Mouse (Mus musculus): ENCODE results near the gene Clrn1. TPM values are rescaled to one million over a fixed set of nuclear protein-coding genes. Genes with fewer than 3 reads are reported as not detected.

Gene Clrn1
- 2.1 and 2.6 TPM in 2 replicates for polyA plus RNA-seq (2014; fragmentation: Nextera tagmentation; extraction: Ambion mirVana)

DNA sequence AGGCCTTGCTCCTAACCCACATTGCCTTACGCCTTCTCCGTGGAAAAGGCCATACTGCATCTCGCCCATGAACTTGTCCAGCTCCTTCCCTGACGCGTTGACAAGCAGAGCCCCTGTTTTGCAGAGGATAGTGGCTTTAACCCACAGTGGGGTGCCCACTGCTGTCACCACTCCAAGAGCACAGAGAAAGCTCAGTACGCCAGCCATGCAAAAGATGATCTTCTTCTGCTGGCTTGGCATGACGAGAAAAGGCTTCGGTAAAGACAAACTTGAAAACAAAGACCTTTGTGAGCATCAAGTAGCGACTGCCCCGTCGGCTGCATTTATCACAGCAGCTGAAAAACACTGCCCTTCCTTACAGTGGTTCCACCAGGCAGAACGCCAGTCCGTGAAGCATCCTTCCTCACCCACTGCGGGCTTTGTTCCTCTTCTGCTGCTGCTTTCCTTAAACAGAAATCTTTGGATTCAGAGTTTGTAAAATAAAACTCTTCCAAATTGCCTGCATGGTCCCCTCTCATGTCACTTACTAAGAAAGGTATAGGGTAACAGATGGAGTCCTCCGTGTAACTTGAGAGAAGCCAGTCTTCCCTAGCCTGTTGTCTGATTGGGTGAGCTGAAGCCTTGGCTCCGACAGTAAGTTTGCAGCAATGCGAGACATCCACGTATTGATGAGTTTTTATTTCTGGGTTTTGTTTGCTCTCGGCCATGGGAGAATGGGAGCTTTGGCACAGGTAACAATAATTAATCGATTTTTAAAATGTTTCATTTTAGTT is at the start of gene Clrn1:
Gene Clrn1, minus strand, starts transcription at position 540 of the 773 bp plus-strand sequence.
- H3K27ac ChIP-seq = no peak within 1 kb of the TSS
- DNase-seq (ENCODE audit: low spot score) = no peak
- H3K4me1 ChIP-seq (replicated peaks; ENCODE audit: control insufficient read depth, insufficient read depth, low read length) = no peaks in the 10 kb centered on the region; the same call in 1 of the 2 replicates
- ATAC-seq (ENCODE audit: low FRiP score) = no peak
- H3K4me3 ChIP-seq (replicated peaks; ENCODE audit: low read length) = no peak within 1 kb of the TSS
- H3K27me3 ChIP-seq (ENCODE audit: control insufficient read depth, insufficient read depth, low read length) = no peaks in the 10 kb centered on the region
- 50% methylated on average over 20 of the region's 20 CpGs for WGBS
- no peaks in the 10 kb centered on the region for H3K36me3 ChIP-seq (replicated peaks; ENCODE audit: control insufficient read depth, insufficient read depth)
- H3K9ac ChIP-seq = no peak within 1 kb of the TSS
- no peak within 1 kb of the TSS for H3K4me2 ChIP-seq (replicated peaks)
- no peaks in the 10 kb centered on the region for H3K9me3 ChIP-seq (ENCODE audit: control insufficient read depth, low read length)

DNA sequence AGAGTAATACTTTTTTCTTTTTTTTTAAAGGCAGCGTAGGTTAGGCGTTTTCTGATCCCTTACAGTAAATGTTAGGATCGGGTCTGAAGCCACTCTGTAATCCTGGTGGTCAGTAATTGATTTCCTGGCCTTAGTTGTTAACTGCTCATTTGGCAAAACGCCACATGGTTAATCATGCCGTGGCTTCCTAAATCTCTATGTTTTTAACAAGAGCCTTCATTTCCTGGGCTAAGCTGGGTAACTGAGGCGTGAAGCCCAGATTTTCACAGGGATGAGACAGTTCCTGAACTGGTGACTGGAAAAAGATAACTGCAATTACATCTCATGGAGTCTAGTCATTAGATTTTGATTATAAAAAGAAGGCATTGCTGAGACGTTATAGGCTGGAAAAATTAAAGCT is 38.9 kb upstream of the Clrn1 start:
- Histone ChIP-seq H3K27me3 (ENCODE audit: control insufficient read depth, insufficient read depth, low read length) (no peaks in the 10 kb centered on the region), H3K4me1 (replicated peaks; ENCODE audit: control insufficient read depth, insufficient read depth, low read length) (no peaks in the 10 kb centered on the region), H3K4me3 (replicated peaks; ENCODE audit: low read length) (no peak overlapping the region), H3K9ac (no peak overlapping the region), H3K4me2 (replicated peaks) (no peak overlapping the region), H3K27ac (no peak overlapping the region), H3K36me3 (replicated peaks; ENCODE audit: control insufficient read depth, insufficient read depth) (no peaks in the 10 kb centered on the region), H3K9me3 (ENCODE audit: control insufficient read depth, low read length) (0 out of 2 replicates have a peak, but pooled peaks cover 6% of the 10 kb centered on the region)
- WGBS = 60% methylated on average over 7 of the region's 7 CpGs
- no peak for DNase-seq (ENCODE audit: low spot score)
- 0 out of 2 replicates have a peak, but pooled peaks have one; percentile 8 for ATAC-seq (ENCODE audit: low FRiP score)

DNA sequence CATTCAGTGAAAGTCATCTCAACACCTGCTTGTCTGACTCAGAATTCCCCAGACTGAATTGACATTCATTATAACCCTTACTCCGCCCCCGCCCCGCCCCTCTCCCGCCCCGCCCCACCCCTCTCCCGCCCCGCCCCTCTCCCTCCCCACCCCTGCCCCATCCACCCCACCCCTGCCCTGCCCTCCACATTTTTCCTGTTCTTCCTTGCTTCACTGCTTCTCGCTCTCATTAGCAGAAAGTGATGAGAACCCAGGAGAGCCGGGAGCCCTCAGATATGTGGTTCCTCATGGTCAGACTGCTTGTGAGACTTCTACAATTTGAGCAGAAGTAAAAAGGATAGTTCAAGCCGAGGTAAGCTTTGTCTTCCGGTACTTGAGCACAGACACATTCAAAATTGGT is 38.0 kb upstream of the Clrn1 start:
- Histone ChIP-seq H3K4me3 (replicated peaks; ENCODE audit: low read length) (no peak overlapping the region), H3K27ac (no peak overlapping the region), H3K9me3 (ENCODE audit: control insufficient read depth, low read length) (0 out of 2 replicates have a peak, but pooled peaks cover 6% of the 10 kb centered on the region), H3K4me1 (replicated peaks; ENCODE audit: control insufficient read depth, insufficient read depth, low read length) (no peaks in the 10 kb centered on the region), H3K36me3 (replicated peaks; ENCODE audit: control insufficient read depth, insufficient read depth) (no peaks in the 10 kb centered on the region), H3K27me3 (ENCODE audit: control insufficient read depth, insufficient read depth, low read length) (no peaks in the 10 kb centered on the region), H3K4me2 (replicated peaks) (no peak overlapping the region), H3K9ac (no peak overlapping the region)
- no peak for ATAC-seq (ENCODE audit: low FRiP score)
- WGBS = 69% methylated on average over 11 of the region's 11 CpGs
- no peak for DNase-seq (ENCODE audit: low spot score)

DNA sequence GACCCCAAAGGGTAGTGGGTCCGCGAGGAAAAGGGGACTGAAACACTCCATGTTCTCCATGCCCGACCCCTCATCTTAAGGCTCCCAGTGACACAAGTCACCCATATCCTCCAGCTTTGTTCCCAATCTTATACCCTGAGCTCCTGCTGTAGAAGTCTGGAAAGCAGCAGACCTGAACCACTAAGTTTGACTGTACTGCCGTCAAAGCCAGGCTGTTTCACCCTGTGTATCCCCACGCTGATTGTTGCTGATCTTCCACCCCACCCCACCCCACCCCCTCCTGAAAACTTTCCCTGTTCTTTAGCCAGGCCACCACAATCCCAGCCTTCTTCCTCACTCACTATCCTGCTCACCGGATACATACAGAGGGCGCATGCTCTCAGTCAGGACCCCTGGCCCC is 37.5 kb upstream of the Clrn1 start:
- Histone ChIP-seq H3K27me3 (ENCODE audit: control insufficient read depth, insufficient read depth, low read length) (no peaks in the 10 kb centered on the region), H3K4me3 (replicated peaks; ENCODE audit: low read length) (no peak overlapping the region), H3K4me1 (replicated peaks; ENCODE audit: control insufficient read depth, insufficient read depth, low read length) (no peaks in the 10 kb centered on the region), H3K27ac (no peak overlapping the region), H3K36me3 (replicated peaks; ENCODE audit: control insufficient read depth, insufficient read depth) (no peaks in the 10 kb centered on the region), H3K9ac (no peak overlapping the region), H3K9me3 (ENCODE audit: control insufficient read depth, low read length) (0 out of 2 replicates have a peak, but pooled peaks cover 6% of the 10 kb centered on the region), H3K4me2 (replicated peaks) (no peak overlapping the region)
- no peak for ATAC-seq (ENCODE audit: low FRiP score)
- DNase-seq (ENCODE audit: low spot score) = no peak
- 66% methylated on average over 7 of the region's 7 CpGs for WGBS

DNA sequence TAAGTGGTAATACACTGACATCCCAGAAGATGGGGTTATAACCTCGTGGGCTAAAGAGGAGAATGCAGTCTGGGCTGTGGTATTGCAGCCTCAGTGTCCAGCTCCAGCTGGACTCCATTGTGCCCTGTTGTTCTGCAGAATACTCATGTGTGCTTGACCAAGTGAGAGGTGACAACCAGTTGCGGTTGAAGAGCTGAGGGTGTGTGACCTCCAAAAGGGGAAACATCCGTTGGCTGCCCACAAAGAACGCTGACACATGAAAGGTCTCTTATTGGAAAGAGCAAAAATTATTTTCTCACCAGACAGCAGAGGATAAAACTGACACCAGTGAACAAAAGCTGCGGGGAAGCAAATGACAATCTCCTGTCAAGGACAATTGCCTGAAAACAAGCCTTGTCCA is 36.2 kb upstream of the Clrn1 start:
- H3K27me3 ChIP-seq (ENCODE audit: control insufficient read depth, insufficient read depth, low read length) = no peaks in the 10 kb centered on the region
- H3K27ac ChIP-seq = no peak overlapping the region
- no peaks in the 10 kb centered on the region for H3K36me3 ChIP-seq (replicated peaks; ENCODE audit: control insufficient read depth, insufficient read depth)
- WGBS = 54% methylated on average over 5 of the region's 5 CpGs
- 0 out of 2 replicates have a peak, but pooled peaks cover 6% of the 10 kb centered on the region for H3K9me3 ChIP-seq (ENCODE audit: control insufficient read depth, low read length)
- no peak overlapping the region for H3K9ac ChIP-seq
- no peak overlapping the region for H3K4me3 ChIP-seq (replicated peaks; ENCODE audit: low read length)
- ATAC-seq (ENCODE audit: low FRiP score) (no peak), DNase-seq (ENCODE audit: low spot score) (no peak)
- no peaks in the 10 kb centered on the region for H3K4me1 ChIP-seq (replicated peaks; ENCODE audit: control insufficient read depth, insufficient read depth, low read length)
- H3K4me2 ChIP-seq (replicated peaks) = no peak overlapping the region

DNA sequence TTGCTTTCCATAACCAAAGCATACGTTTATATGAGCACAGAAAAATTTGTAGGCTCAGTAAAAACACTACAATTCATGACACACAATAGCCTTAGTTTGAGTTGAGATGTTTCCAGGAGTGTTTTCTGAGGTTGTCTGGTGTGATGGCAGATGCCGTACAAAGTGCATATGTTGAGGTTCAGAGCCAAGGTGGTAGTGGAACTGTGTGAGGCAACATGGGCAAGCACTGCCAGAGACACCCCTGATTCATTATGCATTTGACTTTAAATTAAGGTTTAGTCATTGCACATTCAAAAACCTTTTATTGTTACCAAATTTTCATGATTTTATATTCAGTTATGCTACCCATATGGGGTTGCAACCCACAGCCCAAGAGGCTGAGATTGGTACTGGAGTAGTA is 19.5 kb upstream of the Clrn1 start:
- H3K9me3 ChIP-seq (ENCODE audit: control insufficient read depth, low read length) = no peaks in the 10 kb centered on the region
- WGBS = 91% methylated on average over 2 of the region's 2 CpGs
- H3K4me2 ChIP-seq (replicated peaks) = no peak overlapping the region

DNA sequence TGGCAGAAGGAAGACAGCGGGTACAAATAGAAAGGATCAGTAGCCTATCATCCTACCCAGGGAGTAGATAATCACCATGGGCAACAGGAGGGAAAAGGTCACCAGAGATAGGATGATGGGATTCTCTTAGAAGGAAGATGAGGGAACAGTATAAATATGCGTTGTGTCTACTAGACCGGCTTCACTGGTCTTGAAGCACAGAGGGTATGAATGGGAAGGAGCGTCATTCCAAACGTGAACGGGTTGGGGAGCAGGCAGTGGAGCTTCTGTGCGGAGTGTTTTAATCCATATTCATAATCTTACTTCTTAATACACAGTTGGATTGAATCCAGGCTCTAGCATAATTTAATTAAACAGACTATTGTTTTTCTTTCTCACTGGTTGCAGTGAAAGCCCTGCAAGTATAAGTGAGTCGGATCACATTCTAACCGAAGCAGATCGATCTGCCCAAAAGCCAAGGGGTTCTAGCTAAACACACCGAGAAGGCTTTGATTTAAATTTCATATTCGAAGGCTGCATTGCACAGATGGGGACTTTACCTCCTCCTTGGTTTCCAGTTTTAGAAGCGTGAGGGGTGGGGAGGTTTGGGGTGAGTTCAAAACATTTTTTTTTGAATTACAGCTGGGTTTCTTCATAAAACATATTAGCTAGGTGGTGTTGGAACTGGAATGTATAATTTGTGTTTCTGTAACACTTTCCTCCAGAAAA is 17.1 kb upstream of the Clrn1 start:
- no peak overlapping the region for H3K27ac ChIP-seq
- H3K4me2 ChIP-seq (replicated peaks) = no peak overlapping the region
- H3K4me1 ChIP-seq (replicated peaks; ENCODE audit: control insufficient read depth, insufficient read depth, low read length) = no peaks in the 10 kb centered on the region
- peak; percentile 34; the same call in 1 of the 2 replicates for ATAC-seq (ENCODE audit: low FRiP score)
- WGBS = 60% methylated on average over 13 of the region's 13 CpGs
- no peaks in the 10 kb centered on the region for H3K36me3 ChIP-seq (replicated peaks; ENCODE audit: control insufficient read depth, insufficient read depth)
- H3K9me3 ChIP-seq (ENCODE audit: control insufficient read depth, low read length) = no peaks in the 10 kb centered on the region
- no peaks in the 10 kb centered on the region for H3K27me3 ChIP-seq (ENCODE audit: control insufficient read depth, insufficient read depth, low read length)
- no peak overlapping the region for H3K9ac ChIP-seq
- DNase-seq (ENCODE audit: low spot score) = no peak
- no peak overlapping the region for H3K4me3 ChIP-seq (replicated peaks; ENCODE audit: low read length)

More for the DNA sequence above, 19.5 kb upstream of the Clrn1 start:
- H3K9ac ChIP-seq = no peak overlapping the region
- no peak for ATAC-seq (ENCODE audit: low FRiP score)
- H3K27me3 ChIP-seq (ENCODE audit: control insufficient read depth, insufficient read depth, low read length) = no peaks in the 10 kb centered on the region
- DNase-seq (ENCODE audit: low spot score) = no peak
- H3K36me3 ChIP-seq (replicated peaks; ENCODE audit: control insufficient read depth, insufficient read depth) = no peaks in the 10 kb centered on the region
- H3K4me3 ChIP-seq (replicated peaks; ENCODE audit: low read length) = no peak overlapping the region
- no peaks in the 10 kb centered on the region for H3K4me1 ChIP-seq (replicated peaks; ENCODE audit: control insufficient read depth, insufficient read depth, low read length)
- H3K27ac ChIP-seq = no peak overlapping the region

DNA sequence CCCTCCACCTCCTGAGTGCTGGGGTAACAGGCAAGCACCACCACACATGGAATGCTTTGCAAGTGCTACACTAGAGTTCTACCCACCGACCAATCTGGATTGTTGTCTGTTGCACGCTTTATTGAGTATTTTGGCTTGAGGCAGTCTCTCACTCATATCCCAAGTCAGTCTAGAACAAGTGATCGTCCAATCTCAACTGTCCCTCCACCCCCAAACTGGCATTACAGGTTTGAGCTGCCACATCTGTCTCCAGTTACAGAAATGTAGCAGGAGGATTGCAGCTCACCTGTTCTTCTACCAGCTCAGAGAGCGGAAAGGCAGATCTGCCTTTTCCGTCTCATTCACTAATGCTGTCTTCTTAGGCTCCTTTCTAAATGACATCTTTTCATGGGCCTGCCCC is 10.0 kb upstream of the Clrn1 start:
- H3K9ac ChIP-seq = no peak overlapping the region
- ATAC-seq (ENCODE audit: low FRiP score) = no peak

DNA sequence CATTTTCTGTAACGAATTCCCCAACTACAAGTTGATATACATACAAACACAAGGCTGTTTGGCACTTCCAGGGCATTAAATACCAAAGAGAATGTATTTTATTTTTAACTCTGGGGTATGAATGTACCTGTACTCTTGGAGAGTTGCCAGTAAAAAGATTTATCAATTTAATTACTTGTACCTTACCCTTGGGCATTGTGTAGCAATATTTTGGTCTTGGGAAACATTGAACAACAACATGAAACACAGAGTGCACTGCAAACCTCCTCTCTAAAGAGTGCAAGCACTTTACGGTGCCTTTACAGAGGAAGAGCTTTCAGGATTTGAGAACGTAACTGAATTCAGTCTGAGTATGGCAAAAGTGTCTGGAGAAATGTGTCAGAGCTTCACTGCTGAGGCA is 9.4 kb upstream of the Clrn1 start:
- H3K27ac ChIP-seq = no peak overlapping the region
- no peak for ATAC-seq (ENCODE audit: low FRiP score)
- H3K36me3 ChIP-seq (replicated peaks; ENCODE audit: control insufficient read depth, insufficient read depth) = no peaks in the 10 kb centered on the region
- 87% methylated on average over 3 of the region's 3 CpGs for WGBS
- no peaks in the 10 kb centered on the region for H3K4me1 ChIP-seq (replicated peaks; ENCODE audit: control insufficient read depth, insufficient read depth, low read length)
- H3K27me3 ChIP-seq (ENCODE audit: control insufficient read depth, insufficient read depth, low read length) = no peaks in the 10 kb centered on the region
- H3K4me3 ChIP-seq (replicated peaks; ENCODE audit: low read length) = no peak overlapping the region
- H3K9me3 ChIP-seq (ENCODE audit: control insufficient read depth, low read length) = no peaks in the 10 kb centered on the region
- no peak overlapping the region for H3K4me2 ChIP-seq (replicated peaks)
- H3K9ac ChIP-seq = no peak overlapping the region
- DNase-seq (ENCODE audit: low spot score) = no peak

More for the DNA sequence above, 10.0 kb upstream of the Clrn1 start:
- Histone ChIP-seq H3K4me3 (replicated peaks; ENCODE audit: low read length) (no peak overlapping the region), H3K36me3 (replicated peaks; ENCODE audit: control insufficient read depth, insufficient read depth) (no peaks in the 10 kb centered on the region), H3K4me1 (replicated peaks; ENCODE audit: control insufficient read depth, insufficient read depth, low read length) (no peaks in the 10 kb centered on the region), H3K27me3 (ENCODE audit: control insufficient read depth, insufficient read depth, low read length) (no peaks in the 10 kb centered on the region), H3K4me2 (replicated peaks) (no peak overlapping the region), H3K27ac (no peak overlapping the region), H3K9me3 (ENCODE audit: control insufficient read depth, low read length) (no peaks in the 10 kb centered on the region)
- no peak for DNase-seq (ENCODE audit: low spot score)
- 95% methylated on average over 5 of the region's 5 CpGs for WGBS

All from hindbrain, embryonic 14.5 days (tissue).